Mouse (Mus musculus): ENCODE results near the gene Olfr209.
"Not testable (repeated sequence)": the region's sequence is repeated elsewhere in the genome, so short reads cannot be mapped to it uniquely, and the experiment has no call there.

Olfr209 gene

GRCm38 (mm10) chr16:59363893-59364292, at the start of gene Olfr209:
Gene Olfr209, minus strand, starts transcription at chr16:59363993.
- no peak for DNase-seq

- DNase-seq: no peak
Observed at GRCm38 (mm10) chr16:59413475-59413874, 49.7 kb upstream of the Olfr209 start.

- DNase-seq: no peak
Observed at GRCm38 (mm10) chr16:59409800-59410199, 46.0 kb upstream of the Olfr209 start.

DNA sequence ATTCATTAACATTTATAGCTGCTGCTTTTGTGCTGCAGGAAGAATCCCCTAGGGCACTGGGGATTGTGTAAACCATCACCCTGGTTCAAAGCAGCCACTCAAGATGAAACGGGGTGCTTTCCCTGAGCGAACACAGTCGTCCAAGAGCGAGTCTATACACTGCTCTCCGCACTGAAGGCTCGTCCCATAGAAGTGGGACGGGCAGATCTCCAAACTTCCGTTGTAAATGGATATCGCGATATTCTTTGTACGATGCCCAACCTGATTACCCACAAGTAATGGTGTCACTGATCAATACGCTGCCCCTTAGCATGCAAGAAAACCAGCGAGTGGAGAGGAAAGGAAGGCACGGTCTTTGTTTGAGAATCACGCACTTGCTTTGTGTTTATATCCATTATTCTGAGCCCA, 45.6 kb upstream of the Olfr209 start:
- no peak for DNase-seq

DNA sequence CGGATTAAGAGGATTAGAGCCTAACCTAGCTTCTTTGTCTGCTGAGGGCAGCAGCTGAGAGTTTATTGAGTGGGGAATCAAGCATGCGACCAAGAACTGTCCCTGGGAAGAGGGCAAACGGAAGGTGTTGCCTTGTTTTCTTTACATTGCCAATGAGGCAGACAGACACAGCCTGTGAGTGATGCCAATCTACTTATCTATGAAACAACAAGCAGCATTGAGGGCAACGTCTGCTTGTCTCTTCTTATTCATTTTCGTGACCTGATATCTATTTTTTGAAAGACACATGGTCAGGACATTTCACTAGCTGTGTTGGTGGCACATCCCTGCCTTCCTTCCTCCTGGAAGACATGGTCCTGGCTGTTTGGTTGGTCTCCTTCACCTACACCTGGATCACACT, 43.2 kb upstream of the Olfr209 start, which contains the start of gene Gabrr3:
Gene Gabrr3 (plus strand): TSS at position 301 of the 400 bp plus-strand sequence.
- DNase-seq: no peak

DNA sequence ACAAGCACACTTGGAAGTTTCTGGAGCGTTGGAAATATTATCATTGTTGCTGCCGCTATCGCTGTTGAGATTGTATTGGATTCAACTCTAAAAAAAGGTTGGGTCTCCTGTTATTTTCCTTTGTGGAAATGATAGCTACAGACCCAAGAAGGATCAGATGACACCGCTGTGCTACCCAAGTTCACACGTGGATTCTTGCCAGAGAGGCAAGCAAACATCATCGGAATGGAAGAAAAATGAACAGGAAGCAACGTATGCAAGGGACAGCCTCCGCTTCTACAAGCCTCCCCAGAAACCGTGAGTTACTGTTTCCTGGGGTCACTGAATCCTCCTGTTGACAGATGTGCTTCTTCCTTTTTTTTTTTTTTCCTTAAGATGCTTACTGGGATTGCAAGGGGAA, 41.0 kb upstream of the Olfr209 start:
- no peak for DNase-seq

- no peak for DNase-seq
Observed at GRCm38 (mm10) chr16:59403684-59404083, 39.9 kb upstream of the Olfr209 start.

DNA sequence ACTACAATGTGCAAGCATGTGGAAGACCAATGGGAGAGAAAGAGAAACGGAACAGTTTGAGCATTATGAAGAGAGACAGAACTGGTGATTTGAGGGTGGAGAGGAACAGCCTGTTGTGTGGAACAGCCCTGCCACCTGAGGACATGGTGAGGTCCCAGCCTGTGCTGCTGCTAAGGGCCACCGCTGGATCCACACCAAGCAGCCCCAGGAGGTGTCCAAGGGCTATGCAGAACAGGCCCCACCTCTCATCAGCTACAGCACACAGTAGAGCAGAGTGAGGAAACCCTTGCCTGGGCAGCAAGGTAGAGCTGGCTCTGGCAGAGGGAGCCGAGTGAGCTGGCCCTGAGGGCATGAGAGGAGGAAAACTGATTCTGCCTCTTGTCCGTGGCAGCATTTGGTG, 38.2 kb upstream of the Olfr209 start:
- DNase-seq: no peak

DNA sequence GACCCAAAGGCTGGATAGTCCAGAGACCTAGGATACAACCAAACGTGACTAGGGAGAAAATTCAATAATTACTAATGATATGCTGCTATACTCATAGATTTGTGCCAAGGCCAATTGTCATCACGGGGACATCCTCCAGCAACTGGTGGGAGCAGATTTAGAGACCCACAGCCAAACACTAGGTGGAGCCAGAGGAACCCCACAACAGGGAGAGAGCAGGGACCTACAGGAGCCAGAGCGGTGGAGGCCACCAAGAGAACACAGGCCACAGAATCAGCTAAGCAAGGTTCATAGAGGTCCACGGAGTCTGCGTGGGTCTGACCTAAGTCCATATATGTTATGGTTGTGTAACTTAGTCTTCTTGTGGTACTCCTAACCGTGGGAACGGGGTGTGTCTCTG, 37.3 kb upstream of the Olfr209 start:
- no peak for DNase-seq

- peak; percentile 62 for DNase-seq
Observed at GRCm38 (mm10) chr16:59393300-59393699, 29.5 kb upstream of the Olfr209 start.

- DNase-seq: no peak
Observed at GRCm38 (mm10) chr16:59349146-59349545, 14.6 kb downstream of the Olfr209 start, which contains the start of gene Olfr206. Gene Olfr206, minus strand, starts transcription at chr16:59349246.

- DNase-seq: no peak
Observed at GRCm38 (mm10) chr16:59331038-59331437, 32.8 kb downstream of the Olfr209 start, which contains the start of gene Olfr205. Gene Olfr205, minus strand, starts transcription at chr16:59331138.

DNA sequence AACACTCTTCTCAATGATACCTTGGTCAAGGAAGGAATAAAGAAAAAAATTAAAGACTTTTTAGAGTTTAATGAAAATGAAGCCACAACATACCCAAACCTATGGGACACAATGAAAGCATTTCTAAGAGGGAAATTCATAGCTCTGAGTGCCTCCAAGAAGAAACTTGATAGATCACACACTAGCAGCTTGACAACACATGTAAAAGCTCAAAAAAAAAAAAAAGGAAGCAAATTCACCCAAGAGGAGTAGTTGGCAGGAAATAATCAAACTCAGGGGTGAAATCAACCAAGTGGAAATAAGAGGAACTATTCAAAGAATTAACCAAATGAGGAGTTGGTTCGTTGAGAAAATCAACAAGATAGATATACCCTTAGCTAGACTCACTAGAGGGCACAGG, 40.5 kb downstream of the Olfr209 start:
- not testable (repeated sequence) for DNase-seq

DNA sequence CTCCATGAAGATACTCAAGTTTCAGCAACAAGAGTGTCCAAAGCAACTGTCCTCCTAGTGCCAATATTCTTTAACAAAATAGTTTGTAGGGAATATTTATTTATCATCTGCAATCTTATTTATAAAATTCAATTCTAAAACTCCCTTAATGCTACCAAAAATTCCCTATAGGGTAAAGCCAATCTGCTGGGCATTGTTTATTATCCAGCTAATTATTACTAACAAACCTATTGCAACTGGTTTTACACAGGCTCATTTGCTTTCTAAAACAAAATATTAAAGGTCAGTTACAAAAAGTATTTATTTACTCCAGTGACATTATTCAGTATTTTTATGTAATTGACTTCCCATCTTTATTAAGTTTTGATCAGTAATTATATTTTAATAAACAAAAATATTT, 45.6 kb downstream of the Olfr209 start, which contains the start of gene Olfr204:
Gene Olfr204 (minus strand): TSS at position 101 of the 400 bp plus-strand sequence.
- no peak for DNase-seq

Data from right cerebral cortex, postnatal 4 days (tissue).